Mouse (Mus musculus) WW6 (cell line): ENCODE data around the gene Adcy9.

ENCODE experiments used
- DNase-seq: peaks from one replicate; pipeline ENCODE4 v3.0.0-alpha.2; 2013; ENCODE audit warnings: low read depth, low spot score

Gene Adcy9

GRCm38 (mm10) chr16:4420298-4421054 lies at the start of gene Adcy9:
Gene Adcy9, minus strand, starts transcription at chr16:4420498.
- peak; percentile 56 for DNase-seq

GRCm38 (mm10) chr16:4469599-4470352 lies 49.5 kb upstream of the Adcy9 start:
- no peak for DNase-seq

GRCm38 (mm10) chr16:4464529-4465089 lies 44.3 kb upstream of the Adcy9 start:
- DNase-seq: no peak

- no peak for DNase-seq
These were observed 37.6 kb upstream of the Adcy9 start for GRCm38 (mm10) chr16:4457927-4458326.

GRCm38 (mm10) chr16:4456391-4456790 lies 36.1 kb upstream of the Adcy9 start:
- no peak for DNase-seq

GRCm38 (mm10) chr16:4455693-4456092 lies 35.4 kb upstream of the Adcy9 start:
- no peak for DNase-seq

- DNase-seq: no peak
These were observed 34.3 kb upstream of the Adcy9 start for GRCm38 (mm10) chr16:4454563-4454962.

- no peak for DNase-seq
These were observed 29.1 kb upstream of the Adcy9 start for GRCm38 (mm10) chr16:4449418-4449817.

GRCm38 (mm10) chr16:4448235-4448634 lies 27.9 kb upstream of the Adcy9 start:
- DNase-seq: no peak

GRCm38 (mm10) chr16:4446395-4446794 lies 26.1 kb upstream of the Adcy9 start:
- no peak for DNase-seq

GRCm38 (mm10) chr16:4444378-4444777 lies 24.1 kb upstream of the Adcy9 start:
- DNase-seq: no peak

- no peak for DNase-seq
These were observed 19.2 kb upstream of the Adcy9 start for GRCm38 (mm10) chr16:4439302-4440066.

GRCm38 (mm10) chr16:4436738-4437137 lies 16.4 kb upstream of the Adcy9 start:
- no peak for DNase-seq

GRCm38 (mm10) chr16:4435371-4435770 lies 15.1 kb upstream of the Adcy9 start:
- no peak for DNase-seq

GRCm38 (mm10) chr16:4431841-4432240 lies 11.5 kb upstream of the Adcy9 start:
- no peak for DNase-seq

GRCm38 (mm10) chr16:4431013-4431412 lies 10.7 kb upstream of the Adcy9 start:
- DNase-seq: no peak

GRCm38 (mm10) chr16:4430232-4430631 lies 9.9 kb upstream of the Adcy9 start:
- DNase-seq: no peak

GRCm38 (mm10) chr16:4425658-4426234 lies 5.4 kb upstream of the Adcy9 start:
- DNase-seq: no peak

GRCm38 (mm10) chr16:4423613-4424012 lies 3.3 kb upstream of the Adcy9 start:
- no peak for DNase-seq

GRCm38 (mm10) chr16:4422991-4423390 lies 2.7 kb upstream of the Adcy9 start:
- no peak for DNase-seq

- DNase-seq: peak; percentile 36
These were observed 576 bp downstream of the Adcy9 start for GRCm38 (mm10) chr16:4419546-4420297.
